Mouse (Mus musculus) CH12.LX (cell line): ENCODE results near the gene Tomm40.

Experiments used
- NRF1 ChIP-seq: IDR thresholded peaks from 2 replicates; pipeline ENCODE4 v1.6.1; 2014; ENCODE audit warnings: low read depth, mild to moderate bottlenecking, inconsistent platforms, low read length, improper control_type of control experiment, moderate library complexity
- TBP ChIP-seq: conservative IDR thresholded peaks from 2 replicates; pipeline ENCODE4 v1.6.1; 2011; ENCODE audit warnings: low read depth, low read length, improper control_type of control experiment
- USF1 ChIP-seq: IDR thresholded peaks from 2 replicates; pipeline ENCODE4 v1.6.1; 2014; ENCODE audit warnings: low read depth, mild to moderate bottlenecking, inconsistent platforms, low read length, improper control_type of control experiment
- ZC3H11A ChIP-seq: IDR thresholded peaks from 2 replicates; pipeline ENCODE4 v1.6.1; 2012; ENCODE audit warnings: low read depth, mild to moderate bottlenecking, inconsistent platforms, low read length, improper control_type of control experiment

- TF ChIP-seq ZC3H11A (no peak), TBP (no peak), NRF1 (no peak), USF1 (no peak)
Measured at GRCm38 (mm10) chr7:19713196-19713595, 2.0 kb downstream of the Tomm40 start.
